Mouse (Mus musculus) midbrain, embryonic 14.5 days (tissue): ENCODE results near the gene Kif14. TPM values are rescaled to one million over a fixed set of nuclear protein-coding genes. Genes with fewer than 3 reads are reported as not detected.

Experiments used
- ATAC-seq: fragments of 200-750 bp; cut with Nextera tagmentation; 2 replicates; pipeline ENCODE4 v1.8.0; 2017; ENCODE audit warnings: moderate number of reproducible peaks, moderate library complexity; ENCODE audit not compliant: low FRiP score, low TSS enrichment
- DNase-seq: peaks from one replicate; pipeline ENCODE4 v3.0.0-alpha.2; 2015
- H3K27ac ChIP-seq: fragments of 300-500 bp; sonication (generic); replicated peaks from 2 replicates; pipeline ENCODE4 v1.5.1; 2014; ENCODE audit warnings: mild to moderate bottlenecking, low read depth, low read length, moderate library complexity
- H3K27me3 ChIP-seq: fragments of 300-500 bp; sonication (generic); 2 replicates; pipeline ENCODE4 v1.6.1; 2014; ENCODE audit warnings: low read length, control low read depth, mixed read lengths; ENCODE audit not compliant: control insufficient read depth, insufficient read depth
- H3K36me3 ChIP-seq: fragments of 300-500 bp; sonication (generic); 2 replicates; pipeline ENCODE4 v1.6.1; 2014; ENCODE audit warnings: low read length, control low read depth; ENCODE audit not compliant: control insufficient read depth, insufficient read depth
- H3K4me1 ChIP-seq: fragments of 300-500 bp; sonication (generic); 2 replicates; pipeline ENCODE4 v1.6.1; 2014; ENCODE audit warnings: mild to moderate bottlenecking, antibody characterized with exemption, low read length, control low read depth; ENCODE audit not compliant: control insufficient read depth, insufficient read depth
- H3K4me2 ChIP-seq: fragments of 300-500 bp; sonication (generic); 2 replicates; pipeline ENCODE4 v1.6.1; 2014; ENCODE audit warnings: mild to moderate bottlenecking, low read length, moderate library complexity
- H3K4me3 ChIP-seq: fragments of 300-500 bp; sonication (generic); replicated peaks from 2 replicates; pipeline ENCODE4 v1.5.1; 2014; ENCODE audit warnings: low read depth, low read length
- H3K9ac ChIP-seq: fragments of 300-500 bp; sonication (generic); replicated peaks from 2 replicates; pipeline ENCODE4 v1.6.1; 2014; ENCODE audit warnings: mild to moderate bottlenecking, low read length, moderate library complexity
- H3K9me3 ChIP-seq: fragments of 300-500 bp; sonication (generic); 2 replicates; pipeline ENCODE4 v1.6.1; 2016; ENCODE audit warnings: low read length, control low read depth, mixed read lengths; ENCODE audit not compliant: control insufficient read depth
- WGBS: fragments of 180-500 bp; shearing (Covaris S2); extraction: QIAGEN DNeasy Blood & Tissue Kit; methylation state at CpG from one replicate; pipeline ENCODE4 v1.1.7; 2014; 5-methylcytosine and 5-hydroxymethylcytosine counted together
- polyA plus RNA-seq: library from polyadenylated mRNA; unstranded; fragments of >200 nt; fragmentation: Nextera tagmentation; extraction: Ambion mirVana; gene quantifications from 2 replicates; pipeline ENCODE4 v1.2.1, GENCODE M21; 2014

Gene Kif14
- polyA plus RNA-seq, 1 experiment from 2014 or later = 2.0 TPM

DNA sequence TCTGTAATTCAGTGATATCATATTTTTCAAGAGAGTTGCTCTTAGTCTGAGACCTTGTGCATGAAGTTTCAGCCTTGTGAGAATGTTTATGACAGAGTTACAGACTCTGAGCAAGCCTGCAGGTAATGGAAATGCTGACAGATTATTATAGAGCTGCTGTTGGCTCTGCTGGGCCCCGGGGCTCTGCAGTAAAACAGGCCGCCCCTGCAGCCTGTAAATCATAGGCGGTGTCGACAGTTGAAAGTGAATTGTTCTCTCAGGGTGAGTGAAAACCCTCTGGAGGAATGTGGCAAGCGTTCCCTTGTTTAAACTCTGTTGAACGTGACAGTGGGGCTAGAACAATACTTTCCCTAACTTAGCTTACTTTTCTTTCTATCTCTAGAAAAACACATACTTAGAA is 46.2 kb downstream of the Kif14 start:
- H3K9me3 ChIP-seq = no peaks in the 10 kb centered on the region
- H3K27me3 ChIP-seq = no peaks in the 10 kb centered on the region
- H3K4me2 ChIP-seq = no peak overlapping the region
- no peaks in the 10 kb centered on the region; the same call in 1 of the 2 replicates for H3K36me3 ChIP-seq
- WGBS = 78% methylated on average over 6 of the region's 6 CpGs
- no peaks in the 10 kb centered on the region for H3K4me1 ChIP-seq
- H3K27ac ChIP-seq = no peak overlapping the region
- ATAC-seq (no peak), DNase-seq (no peak)
- no peak overlapping the region for H3K9ac ChIP-seq
- H3K4me3 ChIP-seq = no peak overlapping the region

DNA sequence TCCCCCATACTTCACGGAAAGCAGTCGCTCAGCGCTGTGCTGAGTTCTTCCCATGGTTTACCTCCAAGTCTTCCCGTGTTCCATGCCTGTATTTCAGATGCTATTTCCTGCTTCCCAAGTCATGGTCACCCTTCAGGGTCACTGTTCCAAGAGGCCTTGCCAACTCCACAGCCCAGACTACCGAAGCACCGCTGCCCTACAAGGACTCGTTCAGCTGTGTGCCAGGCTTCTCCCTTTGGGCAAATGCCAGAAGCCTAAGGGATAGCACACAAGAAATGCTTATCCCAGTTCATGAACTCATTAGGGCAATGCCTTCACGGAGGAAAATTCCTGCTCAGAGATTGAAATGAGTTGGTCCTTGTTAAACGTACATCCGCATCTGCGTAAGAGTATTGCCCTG is 47.0 kb downstream of the Kif14 start:
- DNase-seq (no peak), ATAC-seq (no peak)
- Histone ChIP-seq H3K4me2 (no peak overlapping the region), H3K36me3 (no peaks in the 10 kb centered on the region; the same call in 1 of the 2 replicates), H3K4me3 (no peak overlapping the region), H3K9me3 (no peaks in the 10 kb centered on the region), H3K4me1 (no peaks in the 10 kb centered on the region), H3K27ac (no peak overlapping the region), H3K27me3 (no peaks in the 10 kb centered on the region), H3K9ac (no peak overlapping the region)
- WGBS = 93% methylated on average over 11 of the region's 11 CpGs

DNA sequence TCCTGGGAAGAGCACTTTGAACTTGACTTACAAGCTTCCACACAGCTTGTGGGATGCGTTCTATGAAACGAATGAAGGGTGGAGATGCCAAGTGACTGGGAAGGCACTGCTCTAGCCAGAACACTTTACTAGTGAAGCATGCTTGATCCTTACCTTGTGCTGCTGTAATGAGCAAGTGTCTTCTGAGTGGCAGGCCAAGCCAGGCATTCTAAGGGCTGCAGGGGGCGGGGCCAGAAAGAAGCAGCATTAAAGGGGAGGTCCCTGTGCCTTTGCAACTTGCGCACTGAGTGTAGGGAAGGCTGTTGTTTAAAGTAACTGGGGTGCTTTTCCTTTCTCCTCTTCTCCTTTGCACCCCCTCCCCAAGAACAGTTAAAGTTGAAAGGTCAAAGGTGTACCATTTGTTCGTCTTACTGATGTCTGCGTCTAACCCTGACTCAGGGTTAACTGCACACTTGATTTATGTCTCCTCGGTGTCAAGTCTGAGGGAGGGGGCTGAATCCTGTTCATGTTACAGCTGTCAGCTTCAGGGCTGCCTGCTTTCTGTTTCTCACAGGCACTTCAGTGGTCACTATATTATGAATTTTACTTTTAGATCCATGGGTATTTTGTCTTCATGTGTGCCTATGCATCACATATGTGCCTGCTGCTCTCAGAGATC is 52.7 kb downstream of the Kif14 start:
- DNase-seq = no peak
- peaks cover 4% of the 10 kb centered on the region; the same call in 1 of the 2 replicates for H3K36me3 ChIP-seq
- no peak for ATAC-seq
- no peaks in the 10 kb centered on the region for H3K9me3 ChIP-seq
- H3K4me3 ChIP-seq = no peak overlapping the region
- H3K4me2 ChIP-seq = no peak overlapping the region
- no peak overlapping the region for H3K27ac ChIP-seq
- WGBS = 79% methylated on average over 7 of the region's 7 CpGs
- H3K27me3 ChIP-seq = no peaks in the 10 kb centered on the region
- H3K4me1 ChIP-seq = no peaks in the 10 kb centered on the region
- no peak overlapping the region for H3K9ac ChIP-seq

DNA sequence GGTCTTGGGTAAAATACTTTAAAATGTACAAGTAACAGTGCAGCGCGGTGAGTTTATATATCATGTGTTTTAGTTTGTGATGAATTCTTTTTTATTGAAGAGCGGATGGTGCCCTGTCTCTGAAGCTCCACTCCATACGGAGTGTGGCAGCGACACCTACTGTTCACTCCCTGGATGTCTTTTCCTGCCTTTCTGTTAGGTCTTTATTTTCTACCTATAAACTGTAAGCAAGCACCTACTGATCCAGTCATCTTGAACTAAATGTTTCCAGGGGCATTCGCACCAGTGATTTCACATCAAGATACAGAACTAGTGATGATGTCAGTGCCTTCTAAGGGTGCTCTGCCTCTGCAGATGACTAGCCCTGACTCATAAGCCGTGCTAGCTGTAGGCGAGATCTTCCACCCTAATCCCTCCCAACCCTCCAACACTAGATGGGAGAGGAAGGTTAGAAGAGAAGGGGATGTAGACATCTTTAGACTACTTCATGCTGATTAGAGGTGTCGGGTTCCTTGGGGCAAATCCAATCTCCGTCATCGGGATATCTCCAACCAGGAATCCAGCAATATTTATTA is 55.3 kb downstream of the Kif14 start:
- no peaks in the 10 kb centered on the region for H3K27me3 ChIP-seq
- no peak overlapping the region for H3K9ac ChIP-seq
- H3K4me3 ChIP-seq = no peak overlapping the region
- H3K4me1 ChIP-seq = no peaks in the 10 kb centered on the region
- H3K36me3 ChIP-seq = 0 out of 2 replicates have a peak, but pooled peaks cover 4% of the 10 kb centered on the region
- DNase-seq = peak; percentile 82
- 83% methylated on average over 11 of the region's 11 CpGs for WGBS
- H3K27ac ChIP-seq = no peak overlapping the region
- no peaks in the 10 kb centered on the region for H3K9me3 ChIP-seq
- ATAC-seq = no peak
- no peak overlapping the region for H3K4me2 ChIP-seq

DNA sequence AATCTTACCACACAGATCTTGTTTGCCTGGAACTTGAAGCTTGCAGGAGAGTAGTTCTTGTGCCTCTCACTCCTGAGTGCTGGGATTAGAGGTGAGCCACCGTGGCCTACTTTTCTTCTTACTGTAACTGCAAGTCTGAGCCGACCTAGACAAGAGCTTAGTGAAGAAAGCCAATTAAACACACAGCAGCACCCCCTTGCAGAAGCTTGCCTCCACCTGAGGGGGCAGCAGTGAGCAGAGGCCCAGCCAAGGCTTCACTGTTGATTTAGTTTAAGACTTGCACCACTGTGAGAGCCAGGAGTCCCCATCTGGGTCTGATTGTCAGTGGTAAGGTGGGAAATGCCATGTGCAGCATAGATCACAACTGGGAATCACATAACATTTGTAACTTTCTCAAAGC is 58.8 kb downstream of the Kif14 start:
- H3K4me3 ChIP-seq = no peak overlapping the region
- no peaks in the 10 kb centered on the region for H3K27me3 ChIP-seq
- 0 out of 2 replicates have a peak, but pooled peaks cover 4% of the 10 kb centered on the region for H3K36me3 ChIP-seq
- no peak overlapping the region for H3K4me2 ChIP-seq
- H3K4me1 ChIP-seq = no peaks in the 10 kb centered on the region
- no peak overlapping the region for H3K9ac ChIP-seq
- DNase-seq = peak; percentile 81
- H3K9me3 ChIP-seq = no peaks in the 10 kb centered on the region
- 30% methylated on average over 2 of the region's 2 CpGs for WGBS
- ATAC-seq = no peak
- H3K27ac ChIP-seq = no peak overlapping the region

DNA sequence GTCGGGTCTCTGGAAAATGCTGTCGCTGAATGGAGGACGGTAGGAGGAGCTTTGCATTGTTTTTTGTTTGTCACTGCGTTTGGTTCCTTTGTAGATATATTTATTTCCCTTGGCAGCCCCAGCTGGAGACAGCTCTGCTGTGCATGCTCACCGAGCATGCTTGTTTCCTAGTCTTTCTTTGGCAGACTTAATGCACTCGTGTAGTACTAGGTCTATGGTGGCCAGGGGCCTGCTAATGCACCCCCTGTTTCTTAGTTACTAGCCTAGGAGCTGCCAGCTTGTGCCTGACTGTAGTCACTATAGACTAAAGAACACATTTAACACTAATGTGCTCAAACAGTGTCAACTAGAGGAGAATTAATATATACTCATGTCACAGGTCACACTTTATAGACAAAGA is 59.7 kb downstream of the Kif14 start:
- Histone ChIP-seq H3K4me3 (no peak overlapping the region), H3K27ac (no peak overlapping the region), H3K4me1 (no peaks in the 10 kb centered on the region), H3K9me3 (no peaks in the 10 kb centered on the region), H3K36me3 (0 out of 2 replicates have a peak, but pooled peaks cover 4% of the 10 kb centered on the region), H3K27me3 (no peaks in the 10 kb centered on the region), H3K9ac (no peak overlapping the region), H3K4me2 (no peak overlapping the region)
- DNase-seq = no peak
- WGBS = 83% methylated on average over 6 of the region's 6 CpGs
- ATAC-seq = no peak

DNA sequence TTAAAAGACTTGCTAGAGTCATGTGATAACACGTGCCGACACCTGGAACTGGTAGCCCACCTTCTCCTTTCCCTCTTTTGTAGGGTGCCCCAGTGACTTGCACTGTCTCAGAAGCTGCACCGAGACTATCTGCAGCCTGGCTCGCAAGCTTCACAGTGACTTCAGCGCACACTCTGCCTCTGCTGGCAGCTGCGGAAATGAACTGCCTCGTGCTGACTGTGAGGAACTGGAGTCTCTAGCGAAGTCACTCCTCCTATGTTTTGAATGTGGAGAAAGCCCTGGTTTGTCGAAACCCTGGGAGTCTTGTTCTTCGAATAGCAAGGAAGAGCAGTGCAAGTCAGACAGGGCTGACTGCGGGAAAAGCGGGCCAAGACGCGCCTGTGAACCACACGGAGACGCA is 61.0 kb downstream of the Kif14 start:
- ATAC-seq (no peak), DNase-seq (peak; percentile 32)
- Histone ChIP-seq H3K27ac (no peak overlapping the region), H3K4me2 (no peak overlapping the region), H3K4me1 (no peaks in the 10 kb centered on the region), H3K9me3 (no peaks in the 10 kb centered on the region), H3K36me3 (0 out of 2 replicates have a peak, but pooled peaks cover 4% of the 10 kb centered on the region), H3K4me3 (no peak overlapping the region), H3K27me3 (no peaks in the 10 kb centered on the region), H3K9ac (no peak overlapping the region)
- 87% methylated on average over 16 of the region's 16 CpGs for WGBS

DNA sequence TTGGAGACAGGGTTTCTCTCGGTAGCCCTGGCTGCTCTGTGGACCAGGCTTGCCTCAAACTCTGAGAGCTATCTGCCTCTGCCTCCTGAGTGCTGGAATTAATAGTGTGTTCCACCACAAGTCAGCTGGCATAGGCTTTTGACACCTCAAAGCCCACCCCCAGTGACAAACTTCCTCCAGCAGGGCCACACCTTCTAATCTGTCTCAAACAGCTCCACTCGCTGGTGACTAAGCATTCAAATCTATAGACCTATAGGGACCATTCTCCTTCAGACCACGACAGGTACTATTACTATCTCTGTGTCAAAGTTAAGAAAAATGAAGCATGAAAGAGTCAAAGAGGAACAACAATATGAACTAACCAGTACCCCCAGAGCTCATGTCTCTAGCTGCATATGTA is 66.4 kb downstream of the Kif14 start:
- no peak overlapping the region for H3K4me2 ChIP-seq
- no peak overlapping the region for H3K9ac ChIP-seq
- no peak overlapping the region for H3K27ac ChIP-seq
- no peaks in the 10 kb centered on the region for H3K4me1 ChIP-seq
- ATAC-seq (no peak), DNase-seq (no peak)
- no peak overlapping the region for H3K4me3 ChIP-seq
- H3K9me3 ChIP-seq = no peaks in the 10 kb centered on the region
- no peaks in the 10 kb centered on the region for H3K36me3 ChIP-seq
- H3K27me3 ChIP-seq = no peaks in the 10 kb centered on the region
- WGBS = 89% methylated on average over 3 of the region's 3 CpGs

DNA sequence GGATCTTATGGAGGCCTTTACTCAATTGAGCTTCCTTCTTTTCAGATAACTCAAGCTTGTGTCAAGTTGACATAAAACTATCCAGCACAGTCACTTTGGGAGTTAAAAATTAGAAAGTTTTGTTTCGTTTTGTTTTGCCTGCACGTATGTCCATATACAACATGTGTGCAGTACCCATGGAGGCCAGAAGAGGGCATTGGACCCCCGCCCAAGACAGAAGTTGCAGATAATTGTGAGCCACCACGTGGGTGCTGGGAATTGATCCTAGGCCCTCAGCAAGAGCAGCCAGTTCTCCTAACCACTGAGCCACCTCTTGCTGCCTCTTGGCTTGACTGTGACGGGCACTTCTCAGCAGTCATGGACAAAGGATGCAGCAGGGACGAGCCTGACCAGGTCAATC is 70.8 kb downstream of the Kif14 start:
- DNase-seq (no peak), ATAC-seq (no peak)
- Histone ChIP-seq H3K4me3 (no peak overlapping the region), H3K9ac (no peak overlapping the region), H3K4me2 (no peak overlapping the region), H3K27ac (no peak overlapping the region), H3K27me3 (no peaks in the 10 kb centered on the region), H3K4me1 (no peaks in the 10 kb centered on the region), H3K36me3 (no peaks in the 10 kb centered on the region), H3K9me3 (no peaks in the 10 kb centered on the region)
- WGBS = 90% methylated on average over 6 of the region's 6 CpGs
